Mouse (Mus musculus) hindbrain, embryonic 11.5 days (tissue): Measurements from ENCODE around the gene Eif2b2. TPM values are rescaled to one million over a fixed set of nuclear protein-coding genes. Genes with fewer than 3 reads are reported as not detected.
A peak's percentile ranks its signal among the peaks of the same experiment; 100 is the strongest.

Source experiments
- ATAC-seq: fragments of 200-750 bp; cut with Nextera tagmentation; 2 replicates; pipeline ENCODE4 v1.8.0; 2017; ENCODE audit warnings: mild to moderate bottlenecking, moderate TSS enrichment, moderate library complexity; ENCODE audit not compliant: low FRiP score
- DNase-seq: peaks from one replicate; pipeline ENCODE4 v3.0.0-alpha.2; 2015; ENCODE audit warnings: low spot score
- H3K27ac ChIP-seq: fragments of 300-500 bp; sonication (generic); 2 replicates; pipeline ENCODE4 v1.5.1; 2014; ENCODE audit warnings: mild to moderate bottlenecking, low read depth, low read length
- H3K27me3 ChIP-seq: fragments of 300-500 bp; sonication (generic); 2 replicates; pipeline ENCODE4 v1.6.1; 2014; ENCODE audit warnings: mild to moderate bottlenecking, low read length, moderate library complexity, mixed read lengths; ENCODE audit not compliant: control insufficient read depth, insufficient read depth
- H3K36me3 ChIP-seq: fragments of 300-500 bp; sonication (generic); 2 replicates; pipeline ENCODE4 v1.6.1; 2014; ENCODE audit warnings: mild to moderate bottlenecking, low read length, moderate library complexity, mixed read lengths; ENCODE audit not compliant: control insufficient read depth, insufficient read depth
- H3K4me1 ChIP-seq: fragments of 300-500 bp; sonication (generic); replicated peaks from 2 replicates; pipeline ENCODE4 v1.6.1; 2014; ENCODE audit warnings: low read length, mixed read lengths; ENCODE audit not compliant: control insufficient read depth, insufficient read depth
- H3K4me2 ChIP-seq: fragments of 300-500 bp; sonication (generic); replicated peaks from 2 replicates; pipeline ENCODE4 v1.6.1; 2014; ENCODE audit warnings: mild to moderate bottlenecking, low read depth, low read length
- H3K4me3 ChIP-seq: fragments of 300-500 bp; sonication (generic); 2 replicates; pipeline ENCODE4 v1.5.1; 2014; ENCODE audit warnings: low read depth, low read length
- H3K9ac ChIP-seq: fragments of 300-500 bp; sonication (generic); 2 replicates; pipeline ENCODE4 v1.6.1; 2014; ENCODE audit warnings: low read depth, low read length
- H3K9me3 ChIP-seq: fragments of 300-500 bp; sonication (generic); 2 replicates; pipeline ENCODE4 v1.6.1; 2016; ENCODE audit warnings: low read length; ENCODE audit not compliant: control insufficient read depth
- WGBS: fragments of 180-500 bp; shearing (Covaris S2); extraction: QIAGEN DNeasy Blood & Tissue Kit; methylation state at CpG from one replicate; pipeline ENCODE4 v1.1.7; 2014; 5-methylcytosine and 5-hydroxymethylcytosine counted together
- polyA plus RNA-seq: library from polyadenylated mRNA; unstranded; fragments of >200 nt; fragmentation: Nextera tagmentation; extraction: Ambion mirVana; gene quantifications from 2 replicates; pipeline ENCODE4 v1.2.1, GENCODE M21; 2014

Eif2b2 gene
- 90.0 and 103 TPM in 2 replicates for polyA plus RNA-seq

- Histone ChIP-seq H3K4me2 (peak within 1 kb of the TSS; percentile 93), H3K36me3 (0 out of 2 replicates have a peak, but pooled peaks cover 3% of the 10 kb centered on the region), H3K27ac (peak within 1 kb of the TSS; percentile 49; the same call in 1 of the 2 replicates), H3K27me3 (no peaks in the 10 kb centered on the region), H3K9ac (peak within 1 kb of the TSS; percentile 73), H3K4me1 (no peaks in the 10 kb centered on the region), H3K9me3 (no peaks in the 10 kb centered on the region), H3K4me3 (peak within 1 kb of the TSS; percentile 89)
- under 1% methylated on average over 54 of the region's 54 CpGs for WGBS
- DNase-seq = peak; percentile 98
- ATAC-seq = peak; percentile 100
These were observed at the start of gene Eif2b2 for GRCm38 (mm10) chr12:85219236-85219904. Gene Eif2b2 (plus strand): TSS chr12:85219481.

DNA sequence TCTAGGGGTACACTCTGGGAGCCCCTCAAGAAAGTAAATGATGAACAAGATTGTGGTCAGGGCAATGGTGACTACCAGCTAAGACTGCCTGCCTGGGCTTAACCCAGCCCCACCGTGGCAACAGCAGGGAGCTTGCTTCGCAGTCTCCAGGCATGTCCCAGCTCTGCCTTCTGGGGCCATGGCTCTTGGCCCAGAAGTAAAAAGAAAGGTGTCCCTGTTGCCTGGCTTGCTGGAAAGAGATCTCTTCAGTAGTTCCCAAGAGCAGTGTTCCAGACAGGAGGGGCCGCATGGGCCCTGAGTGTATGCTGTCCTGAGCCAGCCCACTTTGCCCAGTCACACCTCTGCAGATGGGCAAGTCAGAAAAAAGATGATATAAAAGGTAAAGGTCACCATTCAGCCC is 49.4 kb upstream of the Eif2b2 start:
- DNase-seq (no peak), ATAC-seq (no peak)
- H3K4me3 ChIP-seq = no peak overlapping the region
- no peak overlapping the region for H3K9ac ChIP-seq
- H3K27ac ChIP-seq = no peak overlapping the region
- no peaks in the 10 kb centered on the region; the same call in 1 of the 2 replicates for H3K4me1 ChIP-seq
- H3K9me3 ChIP-seq = no peaks in the 10 kb centered on the region
- H3K36me3 ChIP-seq = no peaks in the 10 kb centered on the region
- no peak overlapping the region for H3K4me2 ChIP-seq
- H3K27me3 ChIP-seq = no peaks in the 10 kb centered on the region
- 55% methylated on average over 3 of the region's 3 CpGs for WGBS

DNA sequence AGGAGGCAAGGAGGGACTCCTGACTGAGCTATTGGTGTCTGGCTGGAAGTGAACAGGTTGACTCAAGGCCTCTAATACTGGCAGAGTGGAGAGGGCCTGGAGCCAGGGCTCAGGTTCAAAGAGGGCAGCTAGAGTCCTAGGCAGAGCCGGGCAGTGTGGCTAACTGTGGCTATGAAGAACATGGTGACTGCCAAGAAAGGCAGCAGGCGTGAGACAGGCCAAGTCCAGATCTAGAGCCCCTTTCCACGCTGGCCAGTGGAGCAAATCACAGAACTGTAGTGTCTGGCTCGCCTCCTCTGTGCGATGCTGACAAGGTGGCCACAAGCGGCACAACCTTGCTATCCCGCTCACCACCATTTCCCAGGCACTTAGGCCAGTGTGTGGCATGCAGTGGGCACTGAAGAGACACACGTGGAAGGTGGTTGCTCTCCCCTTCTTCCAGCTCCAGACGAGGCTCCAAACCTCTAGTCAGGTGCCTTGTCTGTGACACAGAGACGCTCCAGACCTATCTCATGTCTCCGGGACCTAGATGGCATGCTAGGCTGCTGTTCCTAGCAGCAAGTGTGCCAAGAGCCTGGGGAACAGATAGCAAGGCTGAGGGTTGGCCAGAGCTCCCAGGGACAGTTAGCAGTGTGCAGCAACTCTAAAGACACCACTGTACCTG is 48.9 kb upstream of the Eif2b2 start:
- no peak overlapping the region for H3K27ac ChIP-seq
- no peaks in the 10 kb centered on the region for H3K36me3 ChIP-seq
- ATAC-seq = no peak
- H3K4me1 ChIP-seq = no peaks in the 10 kb centered on the region; the same call in 1 of the 2 replicates
- no peak for DNase-seq
- no peaks in the 10 kb centered on the region for H3K9me3 ChIP-seq
- no peak overlapping the region for H3K4me2 ChIP-seq
- H3K27me3 ChIP-seq = no peaks in the 10 kb centered on the region
- H3K4me3 ChIP-seq = no peak overlapping the region
- WGBS = 90% methylated on average over 11 of the region's 11 CpGs
- no peak overlapping the region for H3K9ac ChIP-seq

GRCm38 (mm10) chr12:85170948-85171307 is 48.4 kb upstream of the Eif2b2 start:
- Histone ChIP-seq H3K4me3 (no peak overlapping the region), H3K27me3 (no peaks in the 10 kb centered on the region), H3K4me1 (peaks cover 4% of the 10 kb centered on the region; the same call in 1 of the 2 replicates), H3K27ac (no peak overlapping the region), H3K9ac (no peak overlapping the region), H3K9me3 (no peaks in the 10 kb centered on the region), H3K4me2 (no peak overlapping the region), H3K36me3 (no peaks in the 10 kb centered on the region)
- no peak for ATAC-seq
- WGBS = 80% methylated on average over 3 of the region's 3 CpGs
- DNase-seq = no peak

DNA sequence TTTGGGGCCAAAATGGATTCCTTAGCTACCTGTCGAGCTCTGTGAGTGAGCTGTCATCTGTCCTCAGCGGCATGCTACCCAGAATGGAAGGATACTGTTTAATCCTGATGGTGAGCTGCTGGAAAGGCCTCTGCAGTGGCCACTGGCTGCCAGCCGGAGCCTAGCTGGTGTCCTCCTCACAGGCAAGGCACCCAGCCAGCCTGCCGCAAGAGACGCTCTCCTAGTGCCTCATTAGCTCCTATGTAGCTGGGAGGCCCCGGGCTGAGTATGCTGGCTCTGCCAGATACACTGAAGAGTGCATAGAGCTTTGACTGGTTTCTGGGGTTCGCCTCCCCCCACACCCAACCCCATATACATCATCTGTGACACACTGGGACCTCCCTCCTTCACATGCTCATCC is 45.3 kb upstream of the Eif2b2 start:
- no peak for ATAC-seq
- H3K4me1 ChIP-seq = peaks cover 13% of the 10 kb centered on the region
- 67% methylated on average over 7 of the region's 7 CpGs for WGBS
- no peak overlapping the region for H3K9ac ChIP-seq
- H3K36me3 ChIP-seq = no peaks in the 10 kb centered on the region
- no peaks in the 10 kb centered on the region for H3K9me3 ChIP-seq
- H3K4me2 ChIP-seq = no peak overlapping the region
- H3K27me3 ChIP-seq = no peaks in the 10 kb centered on the region
- H3K27ac ChIP-seq = no peak overlapping the region
- DNase-seq = no peak
- no peak overlapping the region for H3K4me3 ChIP-seq

GRCm38 (mm10) chr12:85175087-85175675 is 44.1 kb upstream of the Eif2b2 start:
- Histone ChIP-seq H3K27ac (no peak overlapping the region), H3K4me1 (peaks cover 13% of the 10 kb centered on the region), H3K9ac (no peak overlapping the region), H3K4me2 (peak overlapping the region; percentile 55; the same call in 1 of the 2 replicates), H3K4me3 (no peak overlapping the region), H3K9me3 (no peaks in the 10 kb centered on the region), H3K27me3 (no peaks in the 10 kb centered on the region), H3K36me3 (no peaks in the 10 kb centered on the region)
- peak; percentile 22 for DNase-seq
- no peak for ATAC-seq
- 49% methylated on average over 16 of the region's 16 CpGs for WGBS

DNA sequence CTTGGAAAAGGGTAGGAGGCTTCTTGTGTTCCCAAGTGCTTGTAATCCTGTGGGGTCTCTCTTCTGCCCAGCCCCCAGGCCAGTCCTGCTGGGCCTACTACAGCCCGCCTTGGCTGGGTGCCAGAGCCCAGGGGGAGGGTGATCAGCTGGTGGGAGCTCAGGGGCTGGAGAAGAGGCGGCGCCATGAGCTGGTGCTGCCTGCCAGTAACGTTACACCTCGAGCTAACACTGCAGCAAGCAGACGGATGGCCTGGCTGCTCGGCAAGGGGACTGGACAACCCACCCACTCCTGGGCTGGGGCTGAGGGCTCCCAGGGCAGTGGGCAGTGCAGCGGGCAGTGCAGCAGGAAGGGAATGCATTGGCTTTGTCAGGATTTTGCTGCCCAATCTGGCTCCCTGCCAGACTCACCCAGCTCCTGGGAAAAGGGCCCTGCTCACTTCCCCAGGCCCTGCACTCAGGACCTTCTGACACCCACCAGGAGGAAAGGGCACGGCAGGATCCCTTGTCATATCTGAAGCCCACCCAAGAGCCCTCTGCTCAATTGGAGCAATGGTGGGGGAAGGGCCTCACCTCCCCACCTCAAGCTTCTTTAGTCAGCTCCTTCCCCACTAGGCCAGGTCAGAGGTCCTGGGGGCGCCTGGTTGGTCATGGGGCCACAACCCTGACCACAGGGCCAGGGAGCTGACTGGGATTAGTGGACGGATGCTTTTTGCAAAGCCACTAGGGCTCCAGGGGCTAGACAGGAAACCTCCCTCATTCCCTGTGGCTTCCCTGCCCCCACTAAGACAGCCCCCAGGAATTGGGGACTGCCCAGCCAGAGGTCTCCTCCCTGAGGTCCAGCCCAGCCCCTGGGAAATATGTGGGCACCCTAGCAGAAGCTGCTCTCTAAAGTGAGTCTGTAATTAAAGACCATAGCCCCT is 43.1 kb upstream of the Eif2b2 start:
- H3K9me3 ChIP-seq = no peaks in the 10 kb centered on the region
- WGBS = 6% methylated on average over 11 of the region's 11 CpGs
- peak; percentile 70 for ATAC-seq
- no peak overlapping the region for H3K27ac ChIP-seq
- H3K4me3 ChIP-seq = peak overlapping the region; percentile 25
- no peaks in the 10 kb centered on the region for H3K36me3 ChIP-seq
- H3K4me2 ChIP-seq = peak overlapping the region; percentile 55
- H3K4me1 ChIP-seq = peaks cover 13% of the 10 kb centered on the region
- H3K9ac ChIP-seq = no peak overlapping the region
- peak; percentile 70 for DNase-seq
- no peaks in the 10 kb centered on the region for H3K27me3 ChIP-seq

- H3K27me3 ChIP-seq = peaks cover 3% of the 10 kb centered on the region
- no peak for ATAC-seq
- WGBS = 2% methylated on average over 32 of the region's 32 CpGs
These were observed 42.3 kb upstream of the Eif2b2 start for GRCm38 (mm10) chr12:85176846-85177523.

More at GRCm38 (mm10) chr12:85176846-85177523, 42.3 kb upstream of the Eif2b2 start:
- Histone ChIP-seq H3K9me3 (no peaks in the 10 kb centered on the region), H3K4me2 (peak overlapping the region; percentile 55), H3K4me1 (peaks cover 16% of the 10 kb centered on the region), H3K27ac (no peak overlapping the region), H3K36me3 (no peaks in the 10 kb centered on the region), H3K4me3 (peak overlapping the region; percentile 25), H3K9ac (peak overlapping the region; percentile 36; the same call in 1 of the 2 replicates)
- DNase-seq = peak; percentile 57
